Mouse (Mus musculus): ENCODE results near the gene Cotl1.

Cotl1 gene

DNA sequence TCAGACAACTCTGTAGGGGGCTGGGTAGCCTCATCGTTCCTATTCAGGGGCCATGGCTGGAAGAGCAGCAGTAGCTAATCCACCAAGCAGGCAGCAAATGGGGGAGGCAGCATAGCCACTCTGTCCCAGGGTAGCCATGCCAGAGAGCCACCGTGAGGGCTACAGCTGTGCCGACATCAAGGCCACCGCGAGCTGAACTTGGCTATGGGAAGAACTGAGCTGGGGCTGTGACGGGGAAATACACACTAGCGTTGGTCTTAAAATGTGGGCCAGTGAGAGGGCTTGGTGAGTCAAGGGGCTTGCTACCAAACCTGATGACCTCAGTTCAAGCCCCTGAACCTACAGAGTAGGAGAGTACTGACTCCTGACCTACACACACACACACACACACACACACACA lies 55.7 kb downstream of the Cotl1 start:
- DNase-seq: no peak

DNA sequence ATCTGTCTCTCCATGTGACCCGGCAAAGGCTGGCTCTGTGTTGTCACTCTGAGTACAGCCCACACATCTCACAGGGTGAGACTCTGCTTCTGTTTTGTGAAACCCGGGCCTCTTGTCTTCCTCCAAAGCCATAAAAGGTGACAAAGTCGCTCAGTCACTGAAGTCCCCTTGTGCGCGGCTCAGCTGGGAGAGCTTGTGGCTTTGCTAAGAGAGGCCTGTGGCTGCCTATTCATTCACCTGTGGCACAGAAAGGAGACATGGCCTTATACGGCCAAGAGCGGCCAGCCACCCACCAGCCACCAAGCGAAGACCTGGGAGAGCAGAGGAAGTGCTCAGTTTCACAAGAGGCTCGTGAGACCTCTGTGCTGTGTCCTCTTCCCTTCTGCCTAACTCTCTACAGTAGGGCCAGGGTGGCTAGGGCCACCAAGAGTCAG lies 56.2 kb downstream of the Cotl1 start:
- no peak for DNase-seq

DNA sequence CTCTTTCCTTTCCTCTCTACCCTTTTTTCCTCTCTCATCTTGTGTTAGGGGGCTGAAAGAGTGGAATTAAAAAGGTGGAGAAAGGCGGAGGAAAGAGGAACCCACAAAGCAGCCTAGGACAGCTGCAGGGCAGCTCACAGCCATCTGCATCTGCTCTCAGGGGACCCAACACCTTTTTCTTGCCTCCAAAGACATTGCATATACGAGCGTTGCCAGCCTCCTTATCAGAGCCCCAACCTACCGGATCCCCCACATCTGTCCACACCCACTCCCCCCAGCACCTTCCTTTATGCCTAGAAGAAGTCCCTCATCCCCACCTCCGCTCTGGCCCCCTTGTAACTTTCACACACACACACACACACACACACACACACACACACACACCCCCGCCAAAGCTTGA lies 56.8 kb downstream of the Cotl1 start:
- DNase-seq: no peak

DNA sequence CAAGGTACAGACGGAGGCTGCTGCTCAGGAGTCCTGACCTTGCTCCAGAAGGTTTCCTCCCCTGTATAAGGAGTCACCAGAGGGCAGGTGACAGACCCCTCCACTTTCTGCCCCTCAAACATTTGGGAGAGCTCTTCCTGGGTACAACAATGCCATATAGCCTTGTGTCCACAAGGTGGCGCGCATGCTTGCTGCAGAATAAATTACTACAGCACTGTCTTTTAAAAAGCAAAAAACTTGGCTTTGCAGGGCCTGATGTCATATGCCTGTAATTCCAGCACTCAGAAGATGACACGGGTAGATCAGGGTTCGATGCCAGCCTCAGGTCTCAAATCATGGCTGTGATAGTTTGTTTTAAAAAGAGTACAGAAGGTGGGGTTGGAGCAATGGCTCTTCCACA lies 57.6 kb downstream of the Cotl1 start:
- DNase-seq: peak; percentile 91

DNA sequence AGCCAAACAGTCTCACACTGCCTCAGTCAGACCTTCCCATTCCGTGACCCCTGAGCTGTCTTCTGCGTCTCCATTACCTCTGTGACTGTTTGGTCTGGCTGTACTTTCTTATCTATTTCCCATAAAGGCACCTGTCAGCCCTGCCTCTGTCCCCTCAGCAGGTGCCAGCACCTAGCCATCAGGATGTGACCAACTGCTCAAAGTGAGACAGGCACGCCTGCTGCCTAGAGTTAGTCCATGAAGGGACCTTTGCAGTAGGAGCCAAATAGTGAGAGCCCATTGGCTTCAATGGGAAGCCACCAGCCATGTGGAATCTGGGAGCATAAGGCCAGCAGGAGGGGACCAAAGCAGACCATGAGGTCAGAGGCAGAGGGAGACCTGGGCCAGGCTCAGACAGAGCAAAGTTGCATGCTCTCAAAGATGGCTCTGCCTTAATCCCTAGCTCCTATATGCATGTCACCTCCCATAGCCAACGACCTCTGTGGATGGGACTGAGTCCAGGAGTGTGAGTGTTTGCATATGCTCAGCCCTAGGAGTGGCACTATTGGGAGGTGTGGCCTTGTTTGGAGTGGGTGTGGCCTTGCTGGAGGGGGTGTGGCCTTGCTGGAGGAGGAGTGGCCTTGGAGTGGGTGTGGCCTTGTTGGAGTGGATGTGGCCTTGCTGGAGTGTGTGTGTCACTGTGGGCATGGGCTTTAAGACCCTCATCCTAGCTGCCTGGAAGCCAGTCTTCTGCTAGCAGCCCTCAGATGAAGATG lies 59.1 kb downstream of the Cotl1 start:
- DNase-seq: no peak

DNA sequence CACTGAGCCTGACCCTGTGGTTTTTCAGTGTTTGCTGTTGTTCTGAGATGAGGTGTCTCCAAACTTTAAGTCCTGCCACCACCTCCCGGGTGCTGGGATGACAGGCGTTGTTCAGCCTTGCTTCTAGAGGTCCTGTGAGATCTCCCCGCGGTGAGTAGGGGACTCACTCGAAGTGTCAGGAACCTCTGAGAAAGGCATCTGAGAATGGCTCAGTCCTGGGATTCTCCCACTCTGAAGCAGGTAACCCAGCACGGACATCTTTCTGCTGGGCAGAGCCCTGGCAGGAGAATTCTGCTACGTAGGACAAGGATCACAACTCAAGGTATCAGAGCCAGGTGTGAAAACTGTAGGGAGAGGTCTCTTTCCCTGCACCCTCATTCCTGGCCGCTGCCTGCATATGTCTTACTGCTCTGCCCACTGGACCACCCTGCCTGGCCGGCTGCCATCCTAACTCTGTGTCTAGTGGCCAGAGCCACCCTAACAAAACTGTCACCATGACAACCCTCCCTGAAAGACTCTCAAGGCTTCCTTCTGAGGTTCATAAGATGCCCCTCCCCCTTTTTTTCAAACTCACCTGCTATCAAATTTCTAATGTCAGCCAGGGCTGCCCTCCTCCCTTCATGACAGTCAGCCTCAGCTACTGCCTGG lies 59.8 kb downstream of the Cotl1 start:
- DNase-seq: no peak

DNA sequence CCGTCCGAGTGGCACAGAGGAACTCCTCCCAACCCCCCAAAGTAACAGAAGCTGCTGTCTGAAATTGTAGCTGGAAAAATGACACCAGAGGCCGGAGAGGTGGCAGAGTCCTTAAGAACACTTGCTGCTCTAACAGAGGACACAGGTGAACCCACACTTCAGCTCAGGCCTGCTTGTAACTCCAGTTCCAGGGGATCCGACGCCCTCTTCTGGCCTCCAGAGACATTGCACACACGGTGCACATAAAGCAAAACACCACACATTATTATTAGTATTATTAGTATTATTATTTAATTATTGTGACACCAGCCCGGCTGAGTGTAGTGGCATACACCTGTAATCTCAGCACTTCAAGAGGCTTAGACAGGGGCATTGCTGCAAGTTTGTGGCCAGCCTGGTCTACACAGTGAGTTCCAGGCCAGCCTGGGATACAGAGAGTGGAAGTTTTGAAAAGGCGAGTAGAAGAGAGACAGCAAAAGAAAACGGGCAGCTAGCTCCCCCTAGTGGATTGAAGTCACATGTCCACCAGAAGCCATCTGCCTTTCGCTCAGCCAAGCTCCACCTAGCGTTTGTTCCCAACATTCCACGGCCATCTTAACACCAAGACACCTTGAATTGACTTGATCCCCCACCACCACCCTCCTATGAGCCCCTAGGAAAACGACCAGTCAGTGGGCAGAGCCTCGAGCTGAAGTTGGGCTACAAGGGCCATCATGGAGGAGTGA lies 61.2 kb downstream of the Cotl1 start:
- DNase-seq: peak; percentile 74

DNA sequence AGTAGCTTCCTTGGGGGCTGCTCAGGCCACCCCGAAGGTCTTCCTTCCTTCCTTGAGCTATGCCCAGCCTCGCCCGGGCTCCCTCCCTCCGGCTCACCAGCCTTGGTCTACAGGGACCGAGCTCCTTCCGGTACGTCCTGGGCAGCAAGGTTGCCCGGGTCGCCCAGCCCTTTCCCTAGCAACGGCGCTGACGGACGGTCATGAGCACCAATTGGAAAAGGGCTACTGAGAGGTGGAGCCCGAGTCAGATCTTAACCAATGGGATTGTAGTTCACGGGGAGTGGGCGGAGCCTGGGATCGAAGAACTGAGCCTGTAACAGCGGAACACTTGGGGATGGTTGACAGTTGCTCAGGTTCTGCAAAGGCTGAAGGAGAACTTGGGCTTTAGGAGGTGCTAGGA lies 62.1 kb downstream of the Cotl1 start, which contains the start of gene Tldc1:
Gene Tldc1 (minus strand): TSS at position 154 of the 400 bp plus-strand sequence.
- peak; percentile 99 for DNase-seq

DNA sequence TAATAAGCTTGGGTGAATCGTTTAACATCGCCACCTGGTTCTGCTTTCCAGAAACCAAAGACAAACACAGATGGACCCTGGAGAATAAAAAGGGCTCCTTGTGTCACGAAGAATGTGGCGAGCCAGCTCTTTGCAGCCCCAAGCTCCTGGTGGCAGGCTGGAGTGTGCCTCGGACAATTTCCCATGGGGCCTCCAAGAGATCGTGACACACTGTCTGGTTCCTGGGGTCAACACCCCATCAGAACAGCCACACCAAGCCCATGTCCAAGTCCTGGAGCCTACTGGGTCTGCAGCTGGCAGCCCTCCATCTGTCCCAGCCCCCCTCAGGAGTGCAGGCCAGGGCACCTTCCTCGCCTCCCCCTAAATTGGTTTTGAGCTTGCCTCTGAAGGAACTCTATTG lies 62.6 kb downstream of the Cotl1 start:
- DNase-seq: peak; percentile 46

DNA sequence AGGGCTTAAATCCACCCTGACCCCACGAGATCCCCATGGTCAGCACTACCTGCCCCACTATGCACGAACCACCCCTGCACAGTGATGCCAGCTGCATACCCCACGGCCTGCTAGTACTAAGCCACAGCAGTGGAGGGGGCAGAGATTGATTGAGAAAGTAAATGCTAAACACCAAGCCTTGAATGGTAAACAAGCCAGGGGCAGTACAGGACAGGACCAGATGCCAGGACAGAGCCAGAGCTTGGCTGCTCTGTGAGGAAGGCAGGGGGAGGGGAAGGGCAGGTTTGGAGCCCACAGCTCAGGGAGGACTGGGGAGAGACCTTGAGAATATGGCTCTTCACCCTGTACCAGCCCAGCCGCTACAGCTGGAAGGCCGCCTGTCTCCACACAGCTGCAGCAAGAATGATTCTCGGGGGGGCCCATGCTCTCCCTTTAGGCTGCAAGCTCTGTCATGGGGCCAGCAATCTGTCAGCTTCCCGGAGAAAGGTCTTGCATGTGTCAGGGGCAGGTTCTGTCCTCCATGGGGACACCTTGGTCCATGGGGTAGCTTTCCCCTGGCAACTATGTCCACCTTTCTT lies 63.6 kb downstream of the Cotl1 start:
- no peak for DNase-seq

DNA sequence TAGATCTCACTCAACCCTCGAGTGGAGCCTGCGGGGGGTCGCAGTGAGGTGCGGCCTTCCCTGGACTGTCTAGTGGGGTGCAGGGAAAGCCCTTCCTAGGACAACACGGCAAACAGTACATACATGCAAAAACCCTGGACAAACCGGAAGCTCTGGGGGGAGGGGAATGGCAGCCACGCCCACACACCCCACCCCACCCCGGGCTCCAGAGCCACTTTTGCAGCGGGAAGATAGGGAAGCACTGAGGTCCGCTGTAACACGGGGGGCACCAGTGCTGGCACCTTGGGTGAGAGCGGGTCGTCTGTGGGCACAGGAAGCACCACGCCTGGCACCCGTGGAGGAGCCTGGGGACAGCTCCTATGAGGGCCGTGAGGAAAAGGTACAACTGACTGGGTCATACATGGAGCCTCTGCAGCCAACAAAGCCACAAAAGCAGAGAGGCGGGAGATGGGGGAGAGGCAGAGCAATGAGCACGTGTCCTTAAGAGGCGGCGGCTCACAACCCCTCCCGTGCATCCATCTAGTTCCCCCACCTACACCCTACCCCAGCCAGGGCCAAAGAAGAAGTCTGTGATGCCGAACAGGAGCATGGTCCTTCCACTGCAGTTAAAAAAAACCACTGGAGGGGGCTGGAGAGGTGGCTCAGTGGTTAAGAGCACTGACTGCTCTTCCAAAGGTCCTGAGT lies 74.4 kb downstream of the Cotl1 start:
- no peak for DNase-seq

DNA sequence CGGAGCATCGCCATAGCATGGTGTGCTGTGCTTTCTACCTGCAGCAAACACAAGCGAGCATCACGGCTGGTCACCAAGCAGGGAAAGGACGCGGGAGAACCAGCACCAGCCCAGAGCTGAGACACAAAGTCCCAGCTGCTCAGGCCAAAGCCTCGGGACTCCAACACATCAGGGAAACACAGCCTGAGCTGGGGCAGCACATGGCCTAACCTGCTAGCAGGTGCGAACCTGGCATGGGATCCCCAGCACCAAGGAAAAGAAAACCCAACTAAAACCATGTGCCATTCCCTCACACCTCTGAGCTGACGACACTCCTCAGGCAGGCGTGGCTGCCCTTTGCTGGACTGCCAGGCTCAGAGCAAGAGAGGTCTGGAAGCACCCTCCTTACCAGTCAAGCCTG lies 75.0 kb downstream of the Cotl1 start:
- no peak for DNase-seq

DNA sequence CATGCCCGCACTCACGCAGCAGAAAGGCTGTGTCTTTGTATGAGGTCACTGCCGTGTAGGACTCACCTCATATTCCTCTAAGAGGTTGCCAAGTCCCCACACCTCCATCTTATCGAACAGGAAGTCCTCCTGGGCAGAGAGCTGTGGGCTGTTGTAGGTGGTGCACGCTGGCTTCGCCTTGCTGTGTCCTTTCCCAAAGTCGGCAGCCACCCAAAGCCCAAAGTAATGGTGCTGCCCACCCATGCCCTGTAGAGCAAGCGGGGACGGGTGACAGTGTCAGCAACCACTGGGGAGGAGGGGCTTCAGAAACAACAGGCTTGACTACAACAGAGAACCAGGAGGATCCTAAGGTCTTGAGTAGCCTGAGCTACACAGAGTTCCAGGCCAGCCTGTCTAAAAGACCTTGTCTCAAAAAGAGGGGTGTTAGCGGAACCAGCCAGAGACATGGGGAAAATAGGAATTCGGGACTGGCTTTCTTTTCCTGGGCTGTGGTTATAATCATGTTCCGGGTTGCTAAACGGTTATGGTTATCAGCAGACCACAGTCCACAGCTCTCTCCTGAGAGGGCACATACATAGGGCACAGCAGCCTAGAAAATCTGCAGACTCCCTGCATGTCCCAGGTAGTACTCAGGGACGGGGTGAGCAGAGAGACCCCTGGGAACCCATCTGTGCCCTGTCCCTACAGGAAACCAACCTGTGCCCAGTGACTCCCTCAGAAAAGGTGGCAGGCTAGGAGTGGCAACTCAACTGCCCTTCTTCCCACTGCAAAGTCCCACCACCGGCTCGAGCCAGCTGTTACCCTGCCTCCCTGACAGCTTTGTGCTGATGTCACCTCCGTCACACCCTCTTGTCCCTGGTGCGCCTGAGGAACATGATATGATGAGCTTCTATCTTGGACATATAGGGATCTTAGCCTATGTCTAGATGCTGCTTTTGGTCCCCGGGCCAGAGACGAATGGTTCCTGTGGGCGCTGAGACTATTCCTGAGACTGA lies 77.8 kb downstream of the Cotl1 start:
- no peak for DNase-seq

DNA sequence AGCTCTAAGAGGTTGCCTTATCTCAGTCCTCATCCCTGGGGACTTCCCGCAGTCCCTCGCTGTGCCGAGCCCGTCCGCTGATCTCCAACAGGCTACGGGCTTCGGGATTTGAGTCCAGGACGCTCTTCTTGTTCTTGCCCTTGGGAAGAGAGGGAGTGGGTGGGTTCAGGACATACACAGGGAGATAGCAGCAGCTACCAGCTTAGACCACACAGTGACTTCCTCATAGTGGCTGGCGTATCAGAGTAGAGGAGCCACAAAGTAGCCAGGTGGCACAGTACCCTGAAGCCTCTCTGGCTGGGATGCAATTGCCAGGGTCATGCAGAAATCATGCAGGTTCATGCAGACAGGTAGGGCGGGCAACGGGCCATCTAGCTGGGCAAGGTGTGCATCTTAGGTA lies 78.7 kb downstream of the Cotl1 start:
- no peak for DNase-seq

Data from right cerebral cortex, postnatal 4 days (tissue).